Mouse (Mus musculus) 3134 (cell line): ENCODE measurements at regions not wholly inside any gene's neighbourhood (a gene's known extent, or its start where the extent isn't known, plus 50 kb on each side); places are given as distances from the start of the nearest gene placed in this dataset.
"Not testable (repeated sequence)": the region's sequence is repeated elsewhere in the genome, so short reads cannot be mapped to it uniquely, and the experiment has no call there.

Experiments
- DNase-seq: peaks from one replicate; pipeline ENCODE4 v3.0.0-alpha.2; 2011; ENCODE audit warnings: low spot score; ENCODE audit not compliant: insufficient read length; ENCODE audit errors: extremely low read depth

DNA sequence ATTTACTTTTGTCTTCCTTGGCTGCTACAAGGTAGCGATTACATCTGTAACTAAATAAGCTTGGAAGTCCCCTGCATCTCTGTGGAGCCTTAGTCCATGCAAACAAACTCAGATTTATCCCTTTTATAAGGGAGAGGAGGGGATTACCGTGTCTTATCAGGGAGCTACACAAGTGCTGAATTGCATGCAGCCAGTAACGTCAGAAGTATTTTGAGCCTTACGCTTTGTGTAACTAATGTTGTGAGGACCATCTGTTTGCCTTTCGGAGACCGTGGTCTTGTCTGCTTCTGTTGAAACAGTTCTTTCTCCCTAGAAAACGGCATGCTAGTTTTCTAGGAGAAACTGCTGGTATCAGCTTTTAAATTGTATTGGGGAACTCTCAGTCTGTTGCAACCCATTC lies 58.0 kb upstream of the Dmrta1 start:
- DNase-seq = no peak

- DNase-seq = no peak
These were observed 74.5 kb upstream of the Dmrta1 start for GRCm38 (mm10) chr4:89604721-89605120.

DNA sequence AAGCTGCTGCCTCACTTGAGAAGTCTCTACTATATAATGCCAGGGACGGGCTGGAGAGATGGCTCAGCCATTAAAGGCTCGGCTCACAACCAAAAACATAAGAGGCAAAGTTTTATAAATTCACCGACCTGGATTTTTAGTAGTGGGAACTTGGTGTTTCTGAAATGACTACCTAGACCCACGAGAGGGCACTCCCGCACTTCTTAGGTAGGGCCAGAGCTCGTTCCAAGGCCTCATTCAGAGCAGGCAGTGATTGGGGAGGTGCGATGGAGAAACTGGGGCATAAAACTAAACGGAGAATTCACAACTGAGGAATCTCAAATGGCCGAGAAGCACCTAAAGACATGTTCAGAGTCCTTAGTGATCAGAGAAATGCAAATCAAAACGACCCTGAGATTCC lies 103.7 kb upstream of the Dmrta1 start:
- no peak for DNase-seq

GRCm38 (mm10) chr4:89554711-89555466 lies 124.3 kb upstream of the Dmrta1 start:
- no peak for DNase-seq

GRCm38 (mm10) chr4:89552556-89552955 lies 126.7 kb upstream of the Dmrta1 start:
- no peak for DNase-seq

- DNase-seq = no peak
These were observed 128.7 kb upstream of the Dmrta1 start for GRCm38 (mm10) chr4:89550515-89550914.

- DNase-seq = no peak
These were observed 146.8 kb upstream of the Dmrta1 start for GRCm38 (mm10) chr4:89532462-89532861.

GRCm38 (mm10) chr4:89530050-89530911 lies 149.0 kb upstream of the Dmrta1 start:
- DNase-seq = peak; percentile 56

- peak; percentile 51 for DNase-seq
These were observed 151.3 kb upstream of the Dmrta1 start for GRCm38 (mm10) chr4:89527966-89528365.

DNA sequence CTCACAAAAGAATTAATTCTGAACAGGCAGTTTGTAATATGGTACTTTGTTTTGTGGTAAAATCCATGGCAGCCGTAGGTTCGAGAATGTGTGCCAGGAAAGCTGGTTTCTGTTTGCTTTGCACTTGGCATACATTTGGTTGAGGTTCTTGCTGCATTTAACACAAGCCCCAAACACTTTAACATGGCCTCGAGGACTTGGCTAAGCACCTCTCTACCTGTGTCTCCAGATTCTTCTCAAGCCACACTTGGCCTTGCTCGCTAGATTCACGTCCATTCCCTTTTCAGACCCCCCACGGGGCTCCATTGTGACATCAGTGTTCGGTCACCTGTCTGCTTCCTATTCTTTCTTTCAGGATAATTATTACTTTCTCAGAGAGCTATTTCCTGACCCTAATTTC lies 151.9 kb upstream of the Dmrta1 start:
- no peak for DNase-seq

DNA sequence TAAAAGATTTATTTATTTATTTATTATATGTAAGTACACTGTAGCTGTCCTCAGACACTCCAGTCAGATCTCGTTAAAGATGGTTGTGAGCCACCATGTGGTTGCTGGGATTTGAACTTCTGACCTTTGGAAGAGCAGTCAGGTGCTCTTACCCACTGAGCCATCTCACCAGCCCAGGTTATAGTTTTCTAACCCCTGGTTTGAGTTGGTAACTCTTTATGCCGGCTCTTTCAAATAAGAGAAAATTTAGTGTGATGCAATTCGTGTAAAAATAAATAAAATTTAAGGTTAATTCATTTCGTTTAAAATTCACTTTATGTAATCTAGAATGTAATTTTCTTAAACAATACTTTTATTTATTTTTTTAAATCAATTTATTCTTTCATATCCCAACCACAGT lies 153.7 kb upstream of the Dmrta1 start:
- DNase-seq = not testable (repeated sequence)

GRCm38 (mm10) chr4:89524260-89525200 lies 154.7 kb upstream of the Dmrta1 start:
- peak; percentile 68 for DNase-seq

DNA sequence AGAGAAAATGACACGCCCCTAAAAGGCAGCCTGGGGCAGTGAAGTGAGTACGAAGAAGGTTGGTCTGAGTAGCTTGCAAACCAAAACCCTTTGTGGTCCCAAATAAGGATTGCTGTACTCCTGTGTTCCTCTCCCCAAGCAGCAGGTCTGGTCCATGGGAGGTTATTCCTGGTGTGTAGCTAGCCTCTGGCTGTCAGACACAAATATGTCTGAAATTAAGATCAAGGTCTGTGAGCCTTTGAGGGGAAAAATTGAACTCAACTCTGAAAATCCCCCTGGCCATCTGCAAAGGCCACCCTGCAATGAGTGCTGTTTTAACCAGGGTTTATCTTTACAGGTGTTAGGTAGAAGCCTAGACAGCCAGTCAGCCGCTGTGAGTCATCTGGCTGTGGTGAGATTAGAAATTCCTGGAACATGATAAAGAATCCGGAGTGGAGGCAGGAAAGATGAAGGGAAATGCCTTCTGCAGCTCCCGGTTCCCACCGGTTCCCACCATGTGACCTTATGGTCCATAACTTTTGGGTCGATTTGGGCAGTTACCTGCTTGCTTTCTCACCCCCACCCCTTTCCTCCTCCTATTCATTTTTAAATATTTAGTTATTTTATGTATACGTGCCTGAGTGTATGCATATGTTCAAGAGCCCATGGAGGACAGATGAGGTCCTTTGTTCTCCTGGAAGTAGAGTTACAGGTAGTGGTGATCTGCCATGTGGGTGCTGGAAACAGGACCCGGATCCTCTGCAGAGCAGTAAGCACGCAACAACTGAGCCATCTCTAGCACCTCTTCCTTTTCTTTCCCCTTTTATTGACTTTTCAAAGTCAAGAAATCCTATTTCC lies 155.6 kb upstream of the Dmrta1 start:
- no peak for DNase-seq

- no peak for DNase-seq
These were observed 161.2 kb upstream of the Dmrta1 start for GRCm38 (mm10) chr4:89518027-89518426.

DNA sequence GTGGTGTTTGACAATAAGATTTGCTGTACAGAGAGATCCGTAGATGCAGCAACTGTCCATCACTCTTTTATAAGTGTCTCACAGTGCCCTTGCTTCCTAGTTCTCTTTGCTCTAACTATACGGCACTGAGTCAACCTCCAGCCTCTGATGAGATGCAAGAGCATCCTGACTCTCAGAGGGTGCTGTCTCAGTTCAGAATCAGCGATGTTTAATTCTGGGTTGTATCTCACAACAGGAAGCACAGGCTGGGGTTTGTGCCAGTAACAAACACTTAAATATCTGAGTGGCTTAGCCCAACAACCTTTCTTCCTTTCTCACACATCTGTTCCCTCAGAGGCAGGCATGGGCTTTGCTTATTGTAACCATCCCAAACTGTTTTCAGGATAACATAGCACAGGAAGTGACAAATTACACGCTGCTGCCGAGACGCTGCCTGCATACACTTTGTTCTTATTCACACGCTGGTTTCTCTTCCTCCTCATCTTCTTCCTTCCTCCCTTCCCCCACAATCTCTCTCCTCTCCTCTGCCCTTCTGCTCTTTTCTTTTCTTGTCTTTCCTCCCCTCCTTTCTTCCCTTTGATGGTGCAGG lies 163.3 kb upstream of the Dmrta1 start:
- no peak for DNase-seq

GRCm38 (mm10) chr4:89514981-89515380 lies 164.3 kb upstream of the Dmrta1 start:
- peak; percentile 64 for DNase-seq

- DNase-seq = no peak
These were observed 168.6 kb upstream of the Dmrta1 start for GRCm38 (mm10) chr4:89510593-89510992.

GRCm38 (mm10) chr4:89509655-89510391 lies 169.4 kb upstream of the Dmrta1 start:
- no peak for DNase-seq
